Mouse (Mus musculus) mesoderm, embryonic 11.5 days (tissue): ENCODE data around the gene Rab3il1.

Experiments used
- DNase-seq: peaks from one replicate; pipeline ENCODE4 v3.0.0-alpha.2; 2012; ENCODE audit warnings: low read depth, low spot score

Rab3il1 gene

GRCm38 (mm10) chr19:9982852-9983542, 18.5 kb upstream of the Rab3il1 start:
- peak; percentile 61 for DNase-seq

GRCm38 (mm10) chr19:9984111-9985055, 17.1 kb upstream of the Rab3il1 start:
- DNase-seq = no peak

- DNase-seq = no peak
Observed at GRCm38 (mm10) chr19:9985190-9985899, 16.1 kb upstream of the Rab3il1 start.

- no peak for DNase-seq
Observed at GRCm38 (mm10) chr19:9985900-9986421, 15.5 kb upstream of the Rab3il1 start.

- no peak for DNase-seq
Observed at GRCm38 (mm10) chr19:9987192-9987591, 14.3 kb upstream of the Rab3il1 start.

GRCm38 (mm10) chr19:9987593-9987992, 13.9 kb upstream of the Rab3il1 start:
- DNase-seq = no peak

GRCm38 (mm10) chr19:9989171-9989883, 12.1 kb upstream of the Rab3il1 start:
- no peak for DNase-seq

GRCm38 (mm10) chr19:9989884-9990256, 11.6 kb upstream of the Rab3il1 start:
- DNase-seq = no peak

- DNase-seq = peak; percentile 82
Observed at GRCm38 (mm10) chr19:9991304-9991703, 10.2 kb upstream of the Rab3il1 start.

- no peak for DNase-seq
Observed at GRCm38 (mm10) chr19:9992011-9992958, 9.2 kb upstream of the Rab3il1 start.

GRCm38 (mm10) chr19:9993036-9993656, 8.3 kb upstream of the Rab3il1 start:
- peak; percentile 94 for DNase-seq

GRCm38 (mm10) chr19:9997204-9998062, 4.0 kb upstream of the Rab3il1 start:
- no peak for DNase-seq

- no peak for DNase-seq
Observed at GRCm38 (mm10) chr19:9998063-9998416, 3.4 kb upstream of the Rab3il1 start.

- DNase-seq = no peak
Observed at GRCm38 (mm10) chr19:9998736-9999486, 2.6 kb upstream of the Rab3il1 start.

GRCm38 (mm10) chr19:10000330-10000729, 1.1 kb upstream of the Rab3il1 start:
- DNase-seq = no peak

- no peak for DNase-seq
Observed at GRCm38 (mm10) chr19:10003696-10004095, 2.2 kb downstream of the Rab3il1 start.

- no peak for DNase-seq
Observed at GRCm38 (mm10) chr19:10011408-10011807, 9.9 kb downstream of the Rab3il1 start.

- peak; percentile 81 for DNase-seq
Observed at GRCm38 (mm10) chr19:10012827-10013278, 11.4 kb downstream of the Rab3il1 start.
